Mouse (Mus musculus): ENCODE data around the gene Sec24c. TPM values are rescaled to one million over a fixed set of nuclear protein-coding genes. Genes with fewer than 3 reads are reported as not detected.
"Not testable (repeated sequence)": the region's sequence is repeated elsewhere in the genome, so short reads cannot be mapped to it uniquely, and the experiment has no call there.

The Sec24c gene
- polyA plus RNA-seq, 1 experiment from 2014 or later, result 37.6 TPM

DNA sequence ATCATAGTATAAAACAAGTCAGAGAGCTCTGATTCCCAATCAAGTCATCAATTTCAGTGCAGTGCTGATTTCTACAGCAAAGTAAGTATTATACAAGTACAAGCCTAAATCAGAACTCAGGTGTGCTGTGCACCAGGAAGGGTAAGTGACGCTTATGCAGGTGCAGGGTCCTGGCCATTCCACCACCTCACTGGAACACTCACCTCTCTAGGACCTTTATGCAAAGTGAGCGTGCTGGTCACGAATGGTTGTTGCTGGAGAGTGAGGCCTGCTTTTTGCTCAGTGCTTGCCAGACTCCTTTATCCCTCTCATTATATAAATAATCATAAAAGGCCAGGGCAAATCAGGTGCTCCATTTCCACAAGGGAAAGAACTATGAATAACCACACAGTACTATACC, 26.3 kb downstream of the Sec24c start:
- Histone ChIP-seq H3K4me1 (ENCODE audit: insufficient read depth, low read depth, low read length) (peaks cover 20% of the 10 kb centered on the region; the same call in 1 of the 2 replicates), H3K4me2 (replicated peaks; ENCODE audit: low read depth, low read length) (no peak overlapping the region), H3K4me3 (ENCODE audit: low read depth, low read length) (no peak overlapping the region), H3K9me3 (ENCODE audit: low read length) (no peaks in the 10 kb centered on the region), H3K9ac (replicated peaks; ENCODE audit: low read depth) (no peak overlapping the region), H3K27ac (ENCODE audit: low read length) (no peak overlapping the region), H3K36me3 (ENCODE audit: insufficient read depth, low read length) (no peaks in the 10 kb centered on the region), H3K27me3 (replicated peaks; ENCODE audit: insufficient read depth, low read length) (no peaks in the 10 kb centered on the region)
- ATAC-seq, result no peak
- no peak for DNase-seq (ENCODE audit: low spot score)
- WGBS, result 82% methylated on average over 3 of the region's 3 CpGs
- TF ChIP-seq EP300 (IDR thresholded peaks at IDR 0.05) (no peak), CTCF (IDR thresholded peaks at IDR 0.05) (no peak)

DNA sequence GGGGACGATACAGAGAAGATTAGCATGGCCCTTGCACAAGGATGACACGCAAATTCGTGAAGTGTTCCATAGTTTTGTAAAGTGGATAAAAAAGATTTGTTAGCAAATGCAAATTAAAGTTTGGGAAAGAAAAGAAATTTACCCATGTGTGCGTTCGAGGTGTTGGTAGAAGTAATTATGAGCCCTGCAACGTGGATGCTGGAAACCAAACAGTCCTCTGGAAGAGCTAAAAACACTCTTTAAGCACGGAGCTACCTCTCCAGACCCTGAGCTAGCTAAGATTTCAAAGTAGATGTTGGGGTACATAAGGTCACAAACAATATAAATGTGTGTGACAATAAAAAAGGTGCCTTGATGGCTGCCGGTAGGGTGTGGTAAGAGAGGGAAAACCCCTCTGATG, 27.4 kb downstream of the Sec24c start:
- Histone ChIP-seq H3K4me3 (ENCODE audit: low read depth, low read length) (0 out of 2 replicates have a peak overlapping the region, but pooled peaks have one; percentile 51), H3K27ac (ENCODE audit: low read length) (peak overlapping the region; percentile 68), H3K4me2 (replicated peaks; ENCODE audit: low read depth, low read length) (peak overlapping the region; percentile 57; the same call in 1 of the 2 replicates), H3K9me3 (ENCODE audit: low read length) (no peaks in the 10 kb centered on the region), H3K27me3 (replicated peaks; ENCODE audit: insufficient read depth, low read length) (no peaks in the 10 kb centered on the region), H3K4me1 (ENCODE audit: insufficient read depth, low read depth, low read length) (peaks cover 11% of the 10 kb centered on the region; the same call in 1 of the 2 replicates), H3K9ac (replicated peaks; ENCODE audit: low read depth) (no peak overlapping the region), H3K36me3 (ENCODE audit: insufficient read depth, low read length) (no peaks in the 10 kb centered on the region)
- no peak for TF ChIP-seq CTCF (IDR thresholded peaks at IDR 0.05)
- no peak for TF ChIP-seq EP300 (IDR thresholded peaks at IDR 0.05)
- 70% methylated on average over 8 of the region's 8 CpGs for WGBS
- DNase-seq (ENCODE audit: low spot score) (no peak), ATAC-seq (no peak)

DNA sequence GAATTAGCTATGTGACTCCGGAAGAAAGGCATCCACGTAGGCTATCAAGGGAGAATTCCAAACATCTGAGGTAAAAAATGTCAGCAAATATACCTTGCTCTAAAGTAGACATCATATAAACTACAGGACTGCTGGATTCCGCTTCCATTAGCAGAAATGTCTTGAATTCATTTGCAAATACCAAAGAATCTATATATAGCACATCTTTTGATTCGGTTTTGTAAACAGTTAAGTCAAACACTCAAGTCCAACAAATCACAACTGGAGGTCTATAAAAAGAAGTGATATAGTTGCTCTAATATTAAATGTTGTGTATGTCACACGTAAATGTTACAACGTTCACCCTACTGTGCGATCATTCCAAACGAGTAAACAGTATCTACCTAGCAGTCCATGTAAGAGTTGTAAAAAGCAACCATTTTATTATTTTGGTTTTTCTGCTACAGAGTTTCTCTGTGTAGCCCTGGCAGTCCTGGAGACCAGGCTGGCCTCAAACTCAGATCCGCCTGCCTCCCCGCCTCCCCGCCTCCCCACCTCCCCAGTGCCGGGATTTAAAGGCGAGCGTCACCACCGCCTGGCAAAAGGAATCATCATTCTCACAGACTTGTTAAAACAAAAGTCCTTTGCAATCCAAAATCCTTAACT, 28.1 kb downstream of the Sec24c start:
- TF ChIP-seq CTCF (IDR thresholded peaks at IDR 0.05) (no peak), EP300 (IDR thresholded peaks at IDR 0.05) (peak; percentile 31; the same call in 1 of the 2 replicates)
- peak overlapping the region; percentile 76 for H3K9ac ChIP-seq (replicated peaks; ENCODE audit: low read depth)
- peak; percentile 9 for ATAC-seq
- WGBS, result 5% methylated on average over 15 of the region's 15 CpGs
- H3K27ac ChIP-seq (ENCODE audit: low read length), result peak overlapping the region; percentile 68
- H3K4me1 ChIP-seq (ENCODE audit: insufficient read depth, low read depth, low read length), result peaks cover 7% of the 10 kb centered on the region; the same call in 1 of the 2 replicates
- peak overlapping the region; percentile 57 for H3K4me2 ChIP-seq (replicated peaks; ENCODE audit: low read depth, low read length)
- H3K9me3 ChIP-seq (ENCODE audit: low read length), result no peaks in the 10 kb centered on the region
- no peaks in the 10 kb centered on the region for H3K36me3 ChIP-seq (ENCODE audit: insufficient read depth, low read length)
- no peaks in the 10 kb centered on the region for H3K27me3 ChIP-seq (replicated peaks; ENCODE audit: insufficient read depth, low read length)
- DNase-seq (ENCODE audit: low spot score), result peak; percentile 70
- H3K4me3 ChIP-seq (ENCODE audit: low read depth, low read length), result peak overlapping the region; percentile 51

DNA sequence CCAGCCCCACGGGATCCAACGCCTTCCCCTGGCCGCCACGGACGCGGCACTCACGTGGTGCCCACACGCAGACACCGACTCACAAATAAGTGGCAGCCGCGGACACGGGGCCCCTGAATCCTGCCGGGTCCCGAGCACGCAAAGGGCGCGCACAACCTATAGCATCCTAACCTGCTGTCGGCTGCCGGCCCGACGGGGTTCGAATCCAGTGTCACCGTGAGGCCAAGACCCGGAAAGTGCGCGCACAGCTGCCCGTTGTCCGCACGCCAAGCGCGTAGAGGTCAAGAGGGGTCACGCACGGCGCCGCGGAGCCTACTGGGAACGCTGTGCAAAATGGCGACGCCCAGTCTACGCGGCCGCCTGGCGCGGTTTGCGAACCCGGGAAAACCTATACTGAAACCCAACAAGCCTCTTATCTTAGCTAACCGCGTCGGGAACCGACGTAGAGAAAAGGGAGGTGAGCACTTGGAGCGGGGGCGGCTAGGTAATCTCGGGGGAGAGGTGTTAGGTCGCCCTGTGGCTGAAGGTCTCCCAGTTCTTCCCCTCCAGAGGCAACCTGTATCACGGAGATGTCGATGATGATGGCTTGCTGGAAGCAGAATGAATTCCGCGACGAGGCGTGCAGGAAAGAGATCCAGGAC, 28.8 kb downstream of the Sec24c start, which contains the start of gene Chchd1:
Gene Chchd1, plus strand, starts transcription at position 266 of the 641 bp plus-strand sequence.
- peak; percentile 89 for DNase-seq (ENCODE audit: low spot score)
- peak within 1 kb of the TSS; percentile 76 for H3K9ac ChIP-seq (replicated peaks; ENCODE audit: low read depth)
- under 1% methylated on average over 61 of the region's 61 CpGs for WGBS
- TF ChIP-seq EP300 (IDR thresholded peaks at IDR 0.05) (no peak), CTCF (IDR thresholded peaks at IDR 0.05) (no peak)
- H3K27me3 ChIP-seq (replicated peaks; ENCODE audit: insufficient read depth, low read length), result no peaks in the 10 kb centered on the region
- no peaks in the 10 kb centered on the region for H3K36me3 ChIP-seq (ENCODE audit: insufficient read depth, low read length)
- ATAC-seq, result peak; percentile 73
- H3K27ac ChIP-seq (ENCODE audit: low read length), result peak within 1 kb of the TSS; percentile 68
- H3K4me3 ChIP-seq (ENCODE audit: low read depth, low read length), result peak within 1 kb of the TSS; percentile 51
- peak within 1 kb of the TSS; percentile 57 for H3K4me2 ChIP-seq (replicated peaks; ENCODE audit: low read depth, low read length)
- no peaks in the 10 kb centered on the region for H3K9me3 ChIP-seq (ENCODE audit: low read length)
- 0 out of 2 replicates have a peak, but pooled peaks cover 7% of the 10 kb centered on the region for H3K4me1 ChIP-seq (ENCODE audit: insufficient read depth, low read depth, low read length)

DNA sequence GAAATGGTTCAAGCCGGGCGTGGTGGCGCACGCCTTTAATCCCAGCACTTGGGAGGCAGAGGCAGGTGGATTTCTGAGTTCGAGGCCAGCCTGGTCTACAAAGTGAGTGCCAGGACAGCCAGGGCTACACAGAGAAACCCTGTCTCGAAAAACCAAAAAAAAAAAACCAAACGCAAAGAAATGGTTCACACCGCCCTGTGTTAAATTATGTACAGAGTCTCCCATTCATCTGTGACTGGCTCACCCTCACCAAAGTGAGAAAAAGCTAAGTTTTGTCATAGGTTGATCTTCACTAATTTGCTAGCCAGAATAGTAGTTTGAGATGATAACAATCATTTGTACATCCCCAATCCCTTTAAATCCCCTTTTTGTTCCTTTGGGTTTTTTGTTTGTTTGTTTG, 29.4 kb downstream of the Sec24c start:
- ATAC-seq, result not testable (repeated sequence)
- whole genome bisulfite sequencing, result 9% methylated on average over 8 of the region's 8 CpGs

More for the DNA sequence above, 29.4 kb downstream of the Sec24c start:
- peak overlapping the region; percentile 76; the same call in 1 of the 2 replicates for H3K9ac ChIP-seq (replicated peaks; ENCODE audit: low read depth)
- H3K27me3 ChIP-seq (replicated peaks; ENCODE audit: insufficient read depth, low read length); H3K36me3 ChIP-seq (ENCODE audit: insufficient read depth, low read length); H3K9me3 ChIP-seq (ENCODE audit: low read length); DNase-seq (ENCODE audit: low spot score); H3K4me1 ChIP-seq (ENCODE audit: insufficient read depth, low read depth, low read length); H3K27ac ChIP-seq (ENCODE audit: low read length): not testable (repeated sequence)
- peak overlapping the region; percentile 57 for H3K4me2 ChIP-seq (replicated peaks; ENCODE audit: low read depth, low read length)
- peak overlapping the region; percentile 51 for H3K4me3 ChIP-seq (ENCODE audit: low read depth, low read length)

Data from lung, postnatal 0 days (tissue).